Mouse (Mus musculus): ENCODE results near the gene Podnl1.

Gene Podnl1

DNA sequence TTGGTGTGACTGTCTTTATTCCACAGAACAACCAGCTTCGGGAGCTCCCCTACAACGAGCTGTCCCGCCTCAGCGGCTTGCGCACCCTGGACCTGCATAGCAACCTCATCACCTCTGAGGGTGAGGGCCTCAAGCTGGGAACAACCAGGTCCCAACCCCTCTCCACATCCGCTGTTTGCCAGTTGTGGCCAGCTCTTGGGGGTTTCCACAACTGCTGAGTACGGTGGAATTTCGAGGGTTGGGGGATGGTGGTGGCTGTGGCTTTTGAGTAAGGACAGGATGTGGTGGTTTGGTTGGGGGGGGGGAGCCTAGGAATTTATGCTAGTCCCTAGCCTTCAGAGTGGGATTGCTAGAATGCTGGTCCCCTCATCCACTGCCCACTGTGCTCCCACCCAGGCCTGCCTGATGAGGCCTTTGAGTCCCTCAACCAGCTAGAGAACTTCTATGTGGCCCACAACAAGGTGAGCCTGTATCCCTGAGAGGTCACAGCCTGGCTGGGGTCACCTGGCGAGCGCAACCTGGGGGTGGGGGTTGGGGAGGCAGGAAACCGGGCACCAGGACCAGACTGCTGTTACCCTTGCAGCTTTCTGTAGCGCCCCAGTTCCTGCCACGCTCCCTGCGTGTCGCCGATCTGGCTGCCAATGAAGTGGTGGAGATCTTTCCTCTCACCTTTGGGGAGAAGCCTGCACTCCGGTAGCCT, 1.6 kb downstream of the Podnl1 start:
- DNase-seq = no peak

DNA sequence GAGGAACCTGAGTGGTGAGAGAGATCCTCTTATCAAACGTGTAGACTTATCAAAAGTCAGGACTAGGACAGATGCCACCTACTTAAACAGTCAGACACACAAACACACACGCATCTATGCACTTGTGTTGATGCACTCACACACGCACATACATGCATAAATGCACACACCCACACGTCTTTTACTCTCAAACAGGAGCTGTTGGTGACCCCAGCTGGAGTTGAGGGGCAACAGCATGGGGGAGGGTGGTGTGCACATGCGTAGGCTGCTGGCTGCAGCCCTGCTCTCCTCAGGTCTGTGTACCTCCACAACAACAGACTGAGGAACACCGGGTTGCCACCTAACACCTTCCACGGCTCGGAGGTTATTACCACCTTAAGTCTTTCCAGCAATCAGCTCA, 2.5 kb downstream of the Podnl1 start:
- no peak for DNase-seq

DNA sequence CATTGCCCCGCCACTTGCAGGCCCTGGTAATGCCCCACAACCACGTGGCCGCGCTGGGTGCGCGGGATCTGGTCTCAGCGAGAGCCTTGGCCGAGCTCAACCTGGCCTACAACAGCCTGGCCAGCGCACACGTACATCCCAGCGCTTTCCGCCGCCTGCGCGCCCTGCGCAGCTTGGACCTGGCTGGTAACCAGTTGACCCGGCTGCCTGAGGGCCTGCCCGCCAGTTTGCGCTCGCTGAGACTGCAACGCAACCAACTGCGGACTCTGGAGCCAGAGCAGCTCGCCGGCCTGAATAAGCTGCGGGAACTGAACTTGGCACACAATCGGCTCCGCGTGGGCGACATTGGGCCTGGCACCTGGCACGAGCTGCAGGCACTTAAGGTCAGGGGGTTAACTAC, 5.0 kb downstream of the Podnl1 start:
- no peak for DNase-seq

DNA sequence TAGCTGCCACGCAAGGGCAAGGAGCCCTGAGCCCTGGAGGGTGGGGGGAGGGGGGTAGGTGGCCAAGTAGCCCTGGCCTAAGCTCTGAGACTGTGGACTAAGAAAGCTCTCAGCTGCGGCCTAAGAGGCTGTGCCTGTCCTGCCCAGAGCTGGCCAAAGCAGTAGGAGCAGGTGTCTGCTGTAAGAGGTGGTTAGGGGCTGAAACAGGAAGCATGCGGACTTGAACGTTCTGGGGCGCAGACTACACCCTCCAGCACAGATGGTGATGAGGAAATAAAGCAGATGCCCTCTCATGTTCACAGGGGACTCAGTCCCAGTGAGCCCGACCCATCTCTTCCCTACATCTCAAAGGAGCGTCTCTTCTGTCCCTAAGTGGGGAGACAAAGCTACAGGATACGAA, 6.4 kb downstream of the Podnl1 start:
- DNase-seq = no peak

DNA sequence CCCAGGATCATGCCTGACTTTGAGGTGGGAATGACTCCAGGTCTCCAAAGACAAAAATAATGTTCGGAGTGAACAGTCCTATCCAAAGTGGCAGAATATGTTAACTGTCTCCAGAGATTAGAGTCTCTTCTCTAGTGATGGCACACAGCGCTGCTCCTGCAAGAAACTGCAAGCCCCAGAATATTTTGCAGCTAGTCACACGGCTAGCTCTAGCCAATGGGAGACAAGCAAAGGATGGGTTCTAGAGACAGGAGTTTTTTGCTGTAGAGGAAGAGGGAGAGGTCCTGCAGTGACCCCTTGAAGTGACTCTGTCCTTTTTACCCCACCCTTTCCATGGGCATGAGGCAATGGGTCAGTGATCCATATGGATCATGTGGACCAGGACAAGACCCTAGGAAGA, 12.1 kb downstream of the Podnl1 start:
- DNase-seq = no peak

DNA sequence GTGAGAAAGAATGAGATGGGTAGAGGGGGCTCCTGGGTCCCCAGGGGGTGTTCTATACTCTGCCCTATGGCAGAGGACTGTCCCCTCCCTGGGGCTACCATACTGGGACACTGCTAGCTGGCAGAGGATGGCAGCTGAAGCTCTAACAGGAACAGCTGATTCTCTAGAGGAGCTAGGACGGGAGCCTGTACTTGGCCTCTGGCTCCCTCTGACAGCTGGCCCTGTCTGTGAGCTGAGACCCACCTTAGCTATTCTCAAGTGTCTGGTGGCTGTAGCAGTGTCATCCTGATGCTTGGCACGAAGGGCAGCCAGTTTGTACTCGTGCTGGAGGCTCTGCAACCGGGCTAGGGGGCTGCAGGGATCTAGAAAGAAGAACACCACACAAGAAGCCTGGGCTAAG, 15.0 kb downstream of the Podnl1 start:
- no peak for DNase-seq

DNA sequence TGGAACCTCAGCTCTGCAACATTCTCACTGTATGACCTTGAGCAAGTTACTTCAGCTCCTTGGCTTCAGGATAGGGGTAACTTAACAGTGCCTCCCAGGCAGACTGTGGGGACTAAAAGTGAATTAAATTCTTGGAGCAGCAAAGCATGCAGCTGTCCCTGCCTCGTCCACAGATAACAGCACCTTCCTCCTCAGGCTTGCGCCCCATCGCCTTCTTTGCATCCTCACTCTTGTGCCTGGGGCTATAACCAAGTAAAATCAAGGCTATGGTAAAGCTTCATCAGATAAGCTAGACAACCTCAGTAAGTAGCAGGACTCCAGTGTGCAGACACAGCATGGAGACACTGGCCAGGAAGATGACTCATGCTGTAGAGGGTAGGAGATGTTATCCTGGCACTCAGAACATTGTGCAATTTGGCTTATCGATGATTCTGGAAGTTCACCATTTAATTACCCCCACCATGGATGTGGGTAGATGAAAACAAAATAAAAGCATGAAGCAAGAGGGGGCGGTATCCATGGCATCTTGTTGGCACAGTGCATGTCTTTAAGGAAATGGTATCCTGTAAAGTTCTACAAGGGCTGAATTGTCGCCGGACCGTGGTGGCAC, 19.0 kb downstream of the Podnl1 start:
- no peak for DNase-seq

DNA sequence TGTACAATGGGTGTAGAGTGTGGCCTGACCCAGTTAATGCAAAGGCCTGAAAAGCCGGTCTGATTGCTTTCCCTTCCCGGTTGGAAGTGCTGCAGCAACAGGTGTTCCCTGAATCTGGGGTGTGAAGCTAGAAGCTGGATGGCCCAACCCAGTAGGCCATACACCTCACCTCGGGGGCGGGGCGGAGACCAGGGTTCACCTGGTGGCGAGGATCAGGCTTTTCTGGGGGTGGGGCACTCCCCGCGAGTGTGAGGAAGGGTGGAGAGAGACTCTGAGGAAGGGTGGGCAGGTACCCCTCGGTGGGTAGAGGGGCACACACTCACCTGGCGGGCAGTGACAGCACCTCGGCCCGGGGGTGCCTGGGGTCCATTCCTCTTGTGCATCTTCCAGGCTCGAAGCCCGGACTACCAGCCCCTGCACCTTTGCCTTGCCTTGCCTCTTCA, 21.6 kb downstream of the Podnl1 start:
- no peak for DNase-seq

DNA sequence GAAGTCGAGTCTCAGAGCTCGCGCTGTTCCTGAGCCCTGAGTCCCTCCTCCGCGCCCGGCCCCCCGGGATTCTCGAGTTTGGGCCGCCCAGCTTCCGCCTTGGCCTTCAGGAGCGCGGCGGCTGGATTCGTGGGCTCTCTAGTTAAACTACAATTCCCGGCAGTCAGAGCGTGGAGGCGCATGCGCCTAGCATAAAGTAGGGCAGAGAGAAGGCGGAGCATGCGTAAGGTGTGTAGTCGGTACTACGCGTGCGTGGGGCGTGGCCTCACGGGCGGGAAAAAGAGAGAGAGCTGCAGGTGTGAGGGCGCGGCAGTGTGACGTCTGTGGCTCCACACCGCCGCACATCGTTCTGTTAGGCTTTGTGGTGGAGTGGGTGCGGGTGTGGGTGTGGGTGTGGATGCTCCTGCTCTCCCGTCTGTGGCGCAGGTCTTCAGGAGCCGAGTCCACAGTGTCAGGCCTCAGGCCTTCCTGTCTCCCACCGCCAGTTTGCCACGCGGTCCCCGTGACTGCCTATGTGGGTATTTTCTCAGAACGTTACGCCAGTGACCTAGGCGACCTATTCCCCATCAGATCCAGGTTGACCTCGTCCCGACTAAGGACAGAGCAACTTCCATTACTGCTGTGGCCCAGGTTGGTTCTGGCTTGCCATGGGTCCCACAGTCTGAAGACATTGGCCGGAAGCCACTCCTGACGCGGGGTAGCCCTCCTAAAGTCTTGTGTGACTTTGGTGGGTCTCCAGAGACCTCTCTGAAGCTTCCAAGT, 22.2 kb downstream of the Podnl1 start, which contains the start of the genes Cc2d1a and 4930432K21Rik:
TSS of gene Cc2d1a (minus strand) at position 168 of the 762 bp plus-strand sequence.
TSS of gene 4930432K21Rik (plus strand) at position 257 of the 762 bp plus-strand sequence.
- DNase-seq = peak; percentile 97

DNA sequence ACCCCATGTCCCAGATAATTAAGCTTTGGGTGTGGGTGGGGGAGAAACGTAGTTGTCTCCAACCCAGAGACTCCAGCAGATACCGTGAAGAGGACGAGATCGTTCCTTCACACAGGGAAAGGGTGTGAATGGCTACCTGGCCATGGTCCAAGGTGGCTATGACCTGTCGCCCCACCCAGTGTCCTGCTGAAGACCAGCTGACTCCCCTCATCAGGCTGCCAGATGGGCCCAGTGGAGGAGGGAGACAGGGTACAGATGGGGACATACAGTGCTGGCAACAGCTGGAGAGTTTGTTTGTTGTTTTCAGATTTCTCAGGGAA, 22.7 kb downstream of the Podnl1 start:
- no peak for DNase-seq

DNA sequence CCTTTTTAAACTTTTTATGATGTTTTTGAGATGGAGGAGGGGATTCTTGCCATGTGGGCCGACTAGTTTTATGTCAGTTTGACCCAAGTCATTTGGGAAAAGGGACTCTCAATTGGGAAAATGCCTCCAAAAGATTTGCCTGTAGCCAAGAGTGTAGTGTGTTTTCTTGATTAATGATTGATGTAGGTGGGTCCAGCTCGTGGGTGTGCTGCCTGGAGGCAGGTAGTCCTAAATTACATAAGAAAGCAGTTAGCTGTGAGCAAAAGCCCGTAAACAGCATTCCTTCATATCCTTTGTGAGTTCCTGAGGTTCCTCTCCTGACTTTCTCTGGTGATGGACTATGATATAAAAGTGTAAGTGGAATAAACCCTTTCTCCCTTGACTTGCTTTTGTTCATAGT, 23.4 kb downstream of the Podnl1 start:
- DNase-seq = no peak

DNA sequence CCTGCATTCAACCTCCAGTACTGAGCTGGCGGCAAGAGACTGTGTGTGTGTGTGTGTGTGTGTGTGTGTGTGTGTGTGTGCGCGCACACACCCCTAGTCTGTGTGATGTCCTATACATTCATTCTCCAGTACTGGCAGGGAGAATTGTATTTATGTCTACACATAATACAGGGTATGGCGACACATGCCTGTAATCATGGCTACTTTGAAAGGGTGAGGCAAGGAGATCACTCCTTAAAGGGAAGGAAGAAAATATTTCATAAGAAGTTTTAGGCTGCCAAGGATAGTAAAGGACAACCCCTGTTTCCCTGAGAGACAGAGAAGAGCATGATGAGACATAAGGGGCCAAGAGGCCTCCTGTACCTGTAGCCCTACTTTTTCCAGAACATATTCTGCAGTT, 31.8 kb downstream of the Podnl1 start:
- DNase-seq = no peak

DNA sequence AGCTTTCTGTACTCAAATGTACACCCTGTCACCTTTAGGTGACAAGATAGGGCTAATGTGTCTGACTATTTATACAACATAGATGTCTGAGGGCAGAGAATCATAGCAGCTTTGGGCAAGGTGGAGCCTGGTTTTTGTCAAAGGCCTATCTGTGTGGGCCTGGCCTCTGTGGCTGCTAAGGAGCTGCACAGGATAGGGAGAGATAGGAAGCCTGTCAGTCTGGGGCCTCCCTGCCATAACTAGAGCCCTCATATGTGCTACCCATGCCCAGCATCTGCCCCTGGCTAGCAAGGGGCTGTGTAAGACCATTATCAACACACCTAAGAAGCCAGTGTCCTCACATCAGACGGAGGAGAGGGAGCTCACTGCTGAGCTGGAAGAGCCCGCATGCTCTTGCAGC, 41.9 kb downstream of the Podnl1 start:
- DNase-seq = no peak

DNA sequence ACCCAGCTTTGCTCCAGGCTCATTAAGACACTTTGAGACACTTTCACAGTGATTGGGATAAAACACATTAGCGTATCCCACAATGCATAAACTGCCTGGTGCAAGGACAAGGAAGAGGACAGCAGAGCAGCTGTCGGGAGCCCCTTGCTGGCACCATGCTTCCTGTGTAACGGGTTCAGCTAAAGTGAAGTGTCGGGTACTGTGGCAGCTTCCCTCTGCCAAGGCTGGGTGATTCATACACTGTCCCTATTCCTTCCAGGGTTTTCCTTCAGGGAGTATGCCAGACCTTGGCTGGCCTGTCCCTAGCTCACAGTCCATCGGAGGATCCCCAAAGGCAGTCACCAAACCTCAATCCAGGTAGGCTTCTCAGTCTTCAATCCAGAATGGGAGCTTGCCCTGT, 44.3 kb downstream of the Podnl1 start:
- DNase-seq = no peak

DNA sequence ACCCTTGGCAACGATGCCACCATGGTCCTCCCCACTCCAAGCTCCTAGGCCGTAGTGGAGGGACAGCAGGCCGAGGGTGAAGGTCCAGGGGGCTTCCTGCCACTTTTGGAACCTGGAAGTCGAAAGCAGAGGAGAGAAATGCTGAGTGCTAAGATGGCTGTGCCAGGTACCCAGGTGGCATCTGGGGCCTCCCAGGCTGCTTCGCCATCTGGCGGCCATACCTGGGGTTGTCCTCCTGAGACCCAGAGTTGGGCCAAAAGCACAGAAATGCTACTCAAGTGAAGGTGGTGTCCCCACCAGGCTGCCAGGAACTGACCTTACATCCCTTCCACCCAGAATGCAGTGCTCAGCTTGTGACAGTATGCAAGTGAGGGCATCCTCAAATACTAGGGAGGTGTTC, 48.1 kb downstream of the Podnl1 start:
- DNase-seq = no peak

DNA sequence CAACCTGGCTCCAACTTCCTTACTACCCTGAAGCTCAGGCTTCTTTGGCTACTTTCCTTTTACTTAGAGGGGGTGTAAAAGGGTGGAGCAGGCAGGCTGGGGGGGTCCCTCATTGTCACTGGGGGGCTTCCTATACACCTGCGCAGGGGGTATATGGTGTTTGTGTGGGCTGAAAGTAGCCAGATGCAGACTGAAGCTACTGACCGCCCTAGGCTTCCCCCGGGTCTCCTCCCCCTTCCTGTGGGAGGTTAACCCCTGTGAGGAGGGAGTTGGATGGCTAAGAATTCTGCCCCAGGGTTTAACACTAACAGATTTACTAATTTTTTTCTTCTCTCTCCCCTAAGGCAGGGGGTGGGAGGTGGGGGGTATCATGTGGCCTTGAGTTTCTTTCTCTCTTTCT, 50.8 kb downstream of the Podnl1 start:
- DNase-seq = no peak

DNA sequence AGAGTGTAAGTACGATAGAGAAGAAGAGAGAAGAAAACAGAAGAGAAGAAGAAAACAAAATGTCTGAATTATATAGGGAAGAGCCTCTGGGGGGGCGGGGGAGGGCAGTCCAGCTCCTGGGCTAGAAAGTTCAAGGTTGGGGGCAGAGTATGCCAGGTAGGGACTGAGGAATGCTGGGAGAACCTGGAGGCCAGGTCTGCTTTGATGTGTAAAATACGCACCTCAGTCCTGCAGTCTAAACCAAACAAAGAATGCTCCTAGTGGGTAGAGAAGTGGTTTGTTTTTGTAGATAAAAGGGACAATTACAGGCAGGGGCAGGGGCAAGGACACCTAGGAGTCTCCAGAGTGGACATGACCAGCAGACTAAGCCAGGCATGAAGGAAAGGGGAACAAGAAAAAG, 51.6 kb downstream of the Podnl1 start:
- DNase-seq = no peak

DNA sequence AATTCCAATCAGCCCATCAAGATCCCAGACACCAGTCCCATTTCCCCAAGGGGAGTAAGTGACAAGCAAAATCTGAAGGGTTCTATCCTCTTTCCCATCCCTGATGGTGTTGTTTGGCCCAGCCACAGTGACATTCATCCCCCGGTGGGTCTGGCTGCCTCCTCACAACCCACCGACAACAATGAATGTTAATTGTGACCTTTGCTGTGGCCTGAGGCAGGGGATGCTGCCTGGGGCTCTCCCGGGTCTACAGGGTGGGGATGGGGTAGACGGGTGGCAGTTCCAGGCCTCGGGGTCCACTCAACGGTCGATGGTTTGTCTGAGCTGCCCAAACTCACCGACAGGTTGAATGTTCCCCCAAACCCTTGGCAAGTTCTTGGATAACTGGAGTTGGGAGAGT, 52.8 kb downstream of the Podnl1 start:
- no peak for DNase-seq

DNA sequence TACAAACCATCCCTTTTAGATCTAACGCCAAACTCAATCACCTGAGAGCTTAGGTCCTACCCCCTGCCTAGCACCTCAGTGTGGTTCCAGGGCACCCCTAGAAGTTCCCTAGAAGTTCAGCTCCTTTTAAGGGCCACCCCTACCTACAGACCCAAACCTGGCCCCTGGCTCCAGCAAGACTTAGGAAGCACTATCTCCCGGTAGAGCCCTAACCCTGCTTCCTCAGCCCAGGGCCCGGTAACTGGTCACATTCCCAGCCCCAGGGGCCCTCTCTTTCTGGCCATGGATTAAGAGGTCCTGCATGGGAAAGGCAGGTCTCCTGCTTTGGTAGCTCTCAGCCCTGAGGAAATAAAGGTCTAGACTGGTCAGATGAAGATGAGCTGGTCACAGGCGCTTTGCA, 54.2 kb downstream of the Podnl1 start:
- DNase-seq = no peak

DNA sequence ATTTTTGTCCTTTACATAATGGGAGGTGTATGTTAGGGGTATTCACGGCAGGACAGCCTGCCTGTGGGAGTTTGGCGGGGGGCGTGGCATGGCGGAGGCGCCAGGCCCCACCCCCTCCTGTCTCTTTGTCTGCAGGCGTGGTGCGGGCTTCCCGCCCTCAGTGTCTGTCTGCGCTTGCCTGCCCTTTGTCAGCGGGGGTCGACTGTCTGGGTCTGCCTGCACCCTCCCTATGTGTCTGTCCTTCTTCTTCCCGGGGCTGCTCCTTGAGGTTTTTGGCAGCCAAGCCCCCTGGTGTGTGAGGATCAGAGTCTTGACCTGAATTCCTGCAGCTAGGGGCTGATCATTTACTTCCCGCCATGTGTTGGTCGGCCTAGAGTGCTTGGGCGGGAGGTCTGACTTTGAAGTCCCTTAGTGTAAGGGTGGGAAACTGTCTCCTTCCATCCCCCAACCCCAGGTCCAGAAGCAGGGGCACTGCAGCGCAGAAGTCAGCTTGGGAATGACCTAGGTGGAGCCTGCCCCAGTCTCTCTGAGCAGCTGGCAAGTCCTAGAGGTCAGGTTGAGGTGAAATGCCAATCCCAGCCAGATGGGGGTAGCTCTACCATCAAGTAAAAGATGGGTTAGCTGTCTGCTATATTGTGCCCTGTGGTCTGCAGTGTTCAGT, 54.9 kb downstream of the Podnl1 start:
- DNase-seq = no peak

All from right cerebral cortex, adult 18-20 months (tissue).